Mouse (Mus musculus): ENCODE data around the gene Babam2.

GRCm38 (mm10) chr5:31933296-31933695 is 235.8 kb downstream of the Babam2 start:
- TF ChIP-seq CTCF (IDR thresholded peaks at IDR 0.05; ENCODE audit: low read depth) (no peak), EP300 (IDR thresholded peaks at IDR 0.05; ENCODE audit: low read depth) (no peak)

All from liver, postnatal 0 days (tissue).